Mouse (Mus musculus) kidney, embryonic 14.5 days (tissue): ENCODE measurements around the gene Mum1. TPM values are rescaled to one million over a fixed set of nuclear protein-coding genes. Genes with fewer than 3 reads are reported as not detected.

Experiments used
- ATAC-seq: fragments of 200-750 bp; cut with Nextera tagmentation; 2 replicates; pipeline ENCODE4 v1.8.0; 2017; ENCODE audit warnings: moderate number of reproducible peaks, mild to moderate bottlenecking, moderate TSS enrichment, moderate library complexity; ENCODE audit not compliant: low FRiP score, low TSS enrichment
- H3K27ac ChIP-seq: fragments of 300-500 bp; sonication (generic); 2 replicates; pipeline ENCODE4 v1.5.1; 2014; ENCODE audit warnings: low read depth, mild to moderate bottlenecking, low read length, moderate library complexity, mixed read lengths
- H3K27me3 ChIP-seq: fragments of 300-500 bp; sonication (generic); 2 replicates; pipeline ENCODE4 v1.6.1; 2014; ENCODE audit warnings: mild to moderate bottlenecking, low read length; ENCODE audit not compliant: control insufficient read depth, insufficient read depth
- H3K36me3 ChIP-seq: fragments of 300-500 bp; sonication (generic); 2 replicates; pipeline ENCODE4 v1.6.1; 2014; ENCODE audit warnings: low read length, mixed read lengths; ENCODE audit not compliant: control insufficient read depth, insufficient read depth
- H3K4me1 ChIP-seq: fragments of 300-500 bp; sonication (generic); 2 replicates; pipeline ENCODE4 v1.6.1; 2014; ENCODE audit warnings: low read length, mixed read lengths; ENCODE audit not compliant: control insufficient read depth, insufficient read depth
- H3K4me2 ChIP-seq: fragments of 300-500 bp; sonication (generic); replicated peaks from 2 replicates; pipeline ENCODE4 v1.6.1; 2014; ENCODE audit warnings: low read depth, mild to moderate bottlenecking, low read length
- H3K4me3 ChIP-seq: fragments of 300-500 bp; sonication (generic); 2 replicates; pipeline ENCODE4 v1.5.1; 2014; ENCODE audit warnings: mild to moderate bottlenecking, low read length
- H3K9ac ChIP-seq: fragments of 300-500 bp; sonication (generic); 2 replicates; pipeline ENCODE4 v1.6.1; 2014; ENCODE audit warnings: low read depth, mild to moderate bottlenecking, low read length, moderate library complexity
- H3K9me3 ChIP-seq: fragments of 300-500 bp; sonication (generic); 2 replicates; pipeline ENCODE4 v1.6.1; 2016; ENCODE audit warnings: low read length; ENCODE audit not compliant: control insufficient read depth
- WGBS: fragments of 180-500 bp; shearing (Covaris S2); extraction: QIAGEN DNeasy Blood & Tissue Kit; methylation state at CpG from one replicate; pipeline ENCODE4 v1.1.7; 2014; 5-methylcytosine and 5-hydroxymethylcytosine counted together
- polyA plus RNA-seq: library from polyadenylated mRNA; unstranded; fragments of >200 nt; fragmentation: Nextera tagmentation; extraction: Ambion mirVana; gene quantifications from 2 replicates; pipeline ENCODE4 v1.2.1, GENCODE M21; 2014

Gene Mum1
- polyA plus RNA-seq, 1 experiment from 2014 or later: 65.1 TPM

DNA sequence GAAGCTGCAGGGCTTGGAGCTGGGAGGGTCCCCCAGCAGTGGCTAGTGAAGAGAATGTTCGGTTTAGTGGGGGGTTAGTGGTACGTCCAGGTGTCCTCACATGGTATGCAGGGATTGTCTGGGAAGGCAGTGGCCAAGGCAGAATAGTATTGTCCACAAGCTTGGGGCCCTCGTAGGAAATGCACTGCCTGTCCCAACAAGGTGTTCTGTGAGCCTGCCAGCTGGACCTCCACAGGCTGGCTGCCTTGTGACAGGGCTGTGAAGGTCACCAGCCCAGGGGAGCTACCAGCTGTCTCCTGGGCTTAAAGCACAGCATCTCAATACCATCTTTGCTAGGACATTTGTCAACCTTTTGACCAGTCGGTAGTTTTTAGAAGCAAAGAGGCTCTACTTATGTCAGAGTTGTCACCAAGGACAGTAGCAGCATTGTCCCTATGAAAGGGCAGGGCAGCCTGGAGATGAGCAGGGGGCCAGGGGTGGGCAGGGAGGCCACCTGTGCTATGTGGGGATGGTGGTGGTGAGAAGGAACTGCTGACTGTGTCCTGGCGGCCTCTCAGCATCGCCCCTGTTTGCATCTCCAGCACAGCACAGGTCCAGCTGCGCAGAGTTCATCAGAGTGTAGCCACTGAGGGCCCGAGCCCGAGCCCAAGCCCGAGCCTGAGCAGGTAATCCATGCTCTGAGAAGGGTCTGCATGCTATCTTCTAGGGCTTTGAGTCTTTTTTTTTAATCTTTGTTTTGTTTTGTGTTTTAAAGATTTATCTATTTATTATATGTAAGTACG is 26.4 kb downstream of the Mum1 start:
- Histone ChIP-seq H3K4me3 (no peak overlapping the region), H3K9ac (no peak overlapping the region), H3K9me3 (no peaks in the 10 kb centered on the region), H3K4me2 (no peak overlapping the region), H3K27ac (no peak overlapping the region), H3K4me1 (peaks cover 7% of the 10 kb centered on the region; the same call in 1 of the 2 replicates), H3K27me3 (no peaks in the 10 kb centered on the region), H3K36me3 (peaks cover 45% of the 10 kb centered on the region)
- ATAC-seq: no peak
- WGBS: 96% methylated on average over 11 of the region's 11 CpGs

DNA sequence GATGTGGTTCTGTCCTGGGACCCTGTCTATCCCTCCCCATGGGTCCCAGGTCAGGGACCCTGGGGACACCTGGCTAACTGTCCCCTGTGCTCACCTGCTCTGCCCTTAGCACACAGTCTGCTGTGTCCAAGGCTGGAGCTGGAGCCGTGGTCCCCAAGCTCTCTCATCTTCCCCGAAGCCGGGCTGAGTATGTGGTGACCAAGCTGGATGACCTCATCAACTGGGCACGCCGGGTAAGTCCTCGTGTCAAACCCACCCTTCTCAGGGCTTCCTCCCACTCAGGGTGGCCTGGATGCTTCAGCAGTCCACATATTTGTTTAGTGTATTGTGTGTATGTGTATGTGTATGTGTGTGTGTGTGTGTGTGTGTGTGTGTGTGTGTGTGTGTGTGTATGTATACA is 27.3 kb downstream of the Mum1 start:
- 90% methylated on average over 6 of the region's 6 CpGs for WGBS
- H3K27me3 ChIP-seq: no peaks in the 10 kb centered on the region
- no peak overlapping the region for H3K4me2 ChIP-seq
- peaks cover 7% of the 10 kb centered on the region; the same call in 1 of the 2 replicates for H3K4me1 ChIP-seq
- no peak overlapping the region for H3K9ac ChIP-seq
- ATAC-seq: no peak
- no peak overlapping the region for H3K27ac ChIP-seq
- peaks cover 54% of the 10 kb centered on the region for H3K36me3 ChIP-seq
- H3K9me3 ChIP-seq: no peaks in the 10 kb centered on the region
- no peak overlapping the region for H3K4me3 ChIP-seq

DNA sequence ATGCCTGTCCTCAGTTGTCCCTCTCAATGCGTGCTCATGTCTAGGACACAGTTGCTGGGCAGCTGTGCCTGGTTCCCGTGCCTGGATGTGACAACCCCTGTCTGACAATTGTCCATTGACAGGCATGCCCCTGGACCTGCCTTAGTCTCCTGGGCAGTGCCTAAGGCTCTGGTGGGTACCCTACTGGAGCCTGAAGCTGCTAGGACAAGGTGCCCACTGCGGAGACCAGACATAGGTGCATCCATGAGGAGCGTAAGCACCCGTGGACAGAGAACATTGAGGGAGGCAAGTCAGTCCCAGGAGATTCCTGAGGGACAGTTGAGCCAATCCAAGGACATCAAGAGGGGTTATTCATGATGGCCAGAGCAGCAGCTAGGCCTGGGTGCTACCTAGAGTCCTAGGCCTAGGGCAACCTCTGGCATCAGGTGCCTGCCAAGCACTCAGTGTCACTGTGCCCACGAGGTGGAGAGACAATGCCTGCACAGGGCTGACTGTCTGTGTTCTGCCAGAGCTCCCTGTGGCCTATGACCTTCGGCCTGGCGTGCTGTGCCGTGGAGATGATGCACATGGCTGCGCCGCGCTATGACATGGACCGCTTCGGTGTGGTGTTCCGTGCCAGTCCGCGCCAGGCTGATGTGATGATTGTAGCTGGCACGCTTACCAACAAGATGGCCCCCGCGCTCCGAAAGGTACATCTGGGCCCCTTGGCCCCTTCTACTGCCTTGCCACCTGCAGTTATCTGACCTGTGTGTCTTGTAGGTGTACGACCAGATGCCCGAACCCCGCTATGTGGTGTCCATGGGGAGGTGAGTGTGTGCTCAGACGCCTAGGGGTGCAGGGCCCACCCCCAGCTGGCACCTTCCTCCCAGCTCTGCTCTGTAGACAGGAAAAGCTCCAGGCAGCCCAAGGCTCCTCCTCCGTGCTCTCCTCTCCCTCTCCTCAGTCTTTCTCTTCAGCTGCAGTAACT is 28.4 kb downstream of the Mum1 start:
- Histone ChIP-seq H3K36me3 (peaks cover 60% of the 10 kb centered on the region), H3K9me3 (no peaks in the 10 kb centered on the region)

DNA sequence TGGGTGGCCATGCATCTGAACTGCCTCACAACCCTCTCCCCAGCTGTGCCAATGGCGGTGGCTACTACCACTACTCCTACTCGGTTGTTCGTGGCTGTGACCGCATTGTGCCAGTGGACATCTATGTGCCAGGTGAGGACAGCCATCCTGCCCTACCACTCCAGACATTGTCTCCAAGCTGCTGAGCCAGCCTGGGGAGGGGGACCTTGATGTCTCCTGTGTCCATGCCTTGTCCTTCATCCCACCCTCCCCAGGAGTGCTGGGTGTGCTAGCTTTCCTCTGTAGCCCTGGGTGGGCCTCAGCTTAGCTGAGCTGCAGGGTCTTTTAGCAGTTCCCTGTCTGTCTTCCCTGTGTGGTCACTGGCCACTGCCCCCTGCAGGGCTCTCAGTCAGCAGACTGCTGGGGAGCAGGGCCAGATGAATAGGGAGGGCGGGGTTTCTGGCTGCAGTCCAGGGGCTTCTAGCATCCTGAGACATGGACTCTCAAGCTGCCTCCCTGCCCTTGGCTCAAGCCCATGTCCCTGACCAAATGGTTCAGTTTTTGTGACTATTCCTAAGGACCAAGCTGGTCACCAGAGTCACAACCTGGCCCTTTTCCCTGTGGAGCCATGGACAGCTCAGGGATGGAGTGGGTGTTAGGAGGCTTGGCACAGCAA is 29.8 kb downstream of the Mum1 start:
- H3K9ac ChIP-seq: no peak overlapping the region
- peaks cover 16% of the 10 kb centered on the region for H3K4me1 ChIP-seq
- no peak for ATAC-seq
- no peak overlapping the region for H3K4me3 ChIP-seq
- H3K36me3 ChIP-seq: peaks cover 60% of the 10 kb centered on the region
- no peak overlapping the region for H3K27ac ChIP-seq
- H3K4me2 ChIP-seq: no peak overlapping the region
- H3K9me3 ChIP-seq: no peaks in the 10 kb centered on the region
- no peaks in the 10 kb centered on the region for H3K27me3 ChIP-seq
- WGBS: 95% methylated on average over 5 of the region's 5 CpGs

More for the DNA sequence above, 28.4 kb downstream of the Mum1 start:
- no peak overlapping the region for H3K9ac ChIP-seq
- no peak overlapping the region for H3K27ac ChIP-seq
- H3K4me1 ChIP-seq: peaks cover 13% of the 10 kb centered on the region
- H3K27me3 ChIP-seq: no peaks in the 10 kb centered on the region
- H3K4me2 ChIP-seq: no peak overlapping the region
- no peak for ATAC-seq
- 94% methylated on average over 26 of the region's 26 CpGs for WGBS
- no peak overlapping the region for H3K4me3 ChIP-seq

- Histone ChIP-seq H3K27me3 (no peaks in the 10 kb centered on the region), H3K4me2 (no peak overlapping the region), H3K27ac (no peak overlapping the region), H3K9me3 (no peaks in the 10 kb centered on the region), H3K9ac (no peak overlapping the region), H3K4me1 (peaks cover 21% of the 10 kb centered on the region), H3K4me3 (no peak overlapping the region), H3K36me3 (peaks cover 56% of the 10 kb centered on the region)
- ATAC-seq: no peak
- 85% methylated on average over 2 of the region's 2 CpGs for WGBS
These were observed 31.7 kb downstream of the Mum1 start for GRCm38 (mm10) chr10:80257936-80258335.

GRCm38 (mm10) chr10:80258752-80259462 is 32.7 kb downstream of the Mum1 start:
- H3K36me3 ChIP-seq: peaks cover 51% of the 10 kb centered on the region
- no peak for ATAC-seq
- 91% methylated on average over 14 of the region's 14 CpGs for WGBS
- no peak overlapping the region for H3K4me2 ChIP-seq
- H3K4me3 ChIP-seq: no peak overlapping the region; the same call in 1 of the 2 replicates
- H3K4me1 ChIP-seq: peaks cover 21% of the 10 kb centered on the region
- H3K9ac ChIP-seq: no peak overlapping the region
- no peaks in the 10 kb centered on the region for H3K9me3 ChIP-seq
- H3K27ac ChIP-seq: no peak overlapping the region
- H3K27me3 ChIP-seq: no peaks in the 10 kb centered on the region

- peak overlapping the region; percentile 53; the same call in 1 of the 2 replicates for H3K4me3 ChIP-seq
- WGBS: 71% methylated on average over 6 of the region's 6 CpGs
- peak overlapping the region; percentile 92 for H3K4me2 ChIP-seq
- H3K27me3 ChIP-seq: no peaks in the 10 kb centered on the region
- H3K9ac ChIP-seq: peak overlapping the region; percentile 67; the same call in 1 of the 2 replicates
- H3K4me1 ChIP-seq: peaks cover 21% of the 10 kb centered on the region
- H3K36me3 ChIP-seq: peaks cover 46% of the 10 kb centered on the region
- H3K9me3 ChIP-seq: no peaks in the 10 kb centered on the region
- no peak for ATAC-seq
- H3K27ac ChIP-seq: peak overlapping the region; percentile 24; the same call in 1 of the 2 replicates
These were observed 33.2 kb downstream of the Mum1 start for GRCm38 (mm10) chr10:80259463-80259805.

GRCm38 (mm10) chr10:80259861-80260641 is 33.8 kb downstream of the Mum1 start:
- H3K36me3 ChIP-seq: peaks cover 40% of the 10 kb centered on the region
- H3K27ac ChIP-seq: peak overlapping the region; percentile 92
- peak overlapping the region; percentile 67 for H3K9ac ChIP-seq
- H3K27me3 ChIP-seq: no peaks in the 10 kb centered on the region
- peak overlapping the region; percentile 53 for H3K4me3 ChIP-seq
- no peak for ATAC-seq
- H3K4me2 ChIP-seq: peak overlapping the region; percentile 92
- WGBS: 7% methylated on average over 19 of the region's 19 CpGs
- H3K4me1 ChIP-seq: peaks cover 21% of the 10 kb centered on the region
- no peaks in the 10 kb centered on the region for H3K9me3 ChIP-seq
